Mouse (Mus musculus) myocyte (in vitro differentiated cells): ENCODE data around the gene Olfr961.

ENCODE experiments used
- POLR2A ChIP-seq: IDR thresholded peaks from one replicate; pipeline ENCODE4 v1.6.1; 2011; ENCODE audit warnings: low read depth, mild to moderate bottlenecking, control low read depth, moderate library complexity; ENCODE audit not compliant: insufficient read length
- TCF12 ChIP-seq: IDR thresholded peaks from one replicate; pipeline ENCODE4 v1.6.1; 2011; ENCODE audit warnings: mild to moderate bottlenecking, control low read depth; ENCODE audit not compliant: poor library complexity, insufficient read depth, severe bottlenecking

GRCm38 (mm10) chr9:39610355-39610754, 34.5 kb upstream of the Olfr961 start, which contains the start of gene Olfr148:
- no peak for TF ChIP-seq POLR2A
- TF ChIP-seq TCF12: no peak
